Mouse (Mus musculus): ENCODE measurements at regions not wholly inside any gene's neighbourhood (a gene's known extent, or its start where the extent isn't known, plus 50 kb on each side); places are given as distances from the start of the nearest gene placed in this dataset.

- Histone ChIP-seq H3K9me3 (ENCODE audit: control insufficient read depth, low read length) (no peaks in the 10 kb centered on the region), H3K27me3 (ENCODE audit: control insufficient read depth, insufficient read depth, low read length) (no peaks in the 10 kb centered on the region)
Observed at GRCm38 (mm10) chr12:13140636-13141035, 108.4 kb downstream of the Ddx1 start.

GRCm38 (mm10) chr12:13139189-13139588 lies 109.8 kb downstream of the Ddx1 start:
- H3K9me3 ChIP-seq (ENCODE audit: control insufficient read depth, low read length) = no peaks in the 10 kb centered on the region
- H3K27ac ChIP-seq = no peak overlapping the region
- no peaks in the 10 kb centered on the region for H3K27me3 ChIP-seq (ENCODE audit: control insufficient read depth, insufficient read depth, low read length)
- WGBS = 78% methylated on average over 5 of the region's 5 CpGs
- H3K4me2 ChIP-seq (replicated peaks) = no peak overlapping the region
- no peak for DNase-seq (ENCODE audit: low spot score)
- no peak for ATAC-seq (ENCODE audit: low FRiP score)
- H3K9ac ChIP-seq = no peak overlapping the region
- no peaks in the 10 kb centered on the region for H3K4me1 ChIP-seq (replicated peaks; ENCODE audit: control insufficient read depth, insufficient read depth, low read length)
- no peak overlapping the region for H3K4me3 ChIP-seq (replicated peaks; ENCODE audit: low read length)
- no peaks in the 10 kb centered on the region for H3K36me3 ChIP-seq (replicated peaks; ENCODE audit: control insufficient read depth, insufficient read depth)

More at GRCm38 (mm10) chr12:13140636-13141035, 108.4 kb downstream of the Ddx1 start:
- DNase-seq (ENCODE audit: low spot score) (no peak), ATAC-seq (ENCODE audit: low FRiP score) (no peak)
- no peaks in the 10 kb centered on the region for H3K4me1 ChIP-seq (replicated peaks; ENCODE audit: control insufficient read depth, insufficient read depth, low read length)
- no peak overlapping the region for H3K4me3 ChIP-seq (replicated peaks; ENCODE audit: low read length)
- no peak overlapping the region for H3K4me2 ChIP-seq (replicated peaks)
- 92% methylated on average over 6 of the region's 6 CpGs for WGBS
- no peak overlapping the region for H3K9ac ChIP-seq
- H3K36me3 ChIP-seq (replicated peaks; ENCODE audit: control insufficient read depth, insufficient read depth) = no peaks in the 10 kb centered on the region
- no peak overlapping the region for H3K27ac ChIP-seq

- Histone ChIP-seq H3K4me1 (replicated peaks; ENCODE audit: control insufficient read depth, insufficient read depth, low read length) (no peaks in the 10 kb centered on the region), H3K27ac (no peak overlapping the region), H3K27me3 (ENCODE audit: control insufficient read depth, insufficient read depth, low read length) (no peaks in the 10 kb centered on the region), H3K9me3 (ENCODE audit: control insufficient read depth, low read length) (no peaks in the 10 kb centered on the region), H3K4me3 (replicated peaks; ENCODE audit: low read length) (no peak overlapping the region), H3K36me3 (replicated peaks; ENCODE audit: control insufficient read depth, insufficient read depth) (no peaks in the 10 kb centered on the region), H3K9ac (no peak overlapping the region), H3K4me2 (replicated peaks) (no peak overlapping the region)
- DNase-seq (ENCODE audit: low spot score) = no peak
- WGBS = 91% methylated on average over 5 of the region's 10 CpGs
- ATAC-seq (ENCODE audit: low FRiP score) = no peak
Observed at GRCm38 (mm10) chr12:13134168-13134567, 114.8 kb downstream of the Ddx1 start.

GRCm38 (mm10) chr12:13129677-13130082 lies 119.3 kb downstream of the Ddx1 start:
- no peaks in the 10 kb centered on the region for H3K4me1 ChIP-seq (replicated peaks; ENCODE audit: control insufficient read depth, insufficient read depth, low read length)
- H3K9ac ChIP-seq = no peak overlapping the region
- H3K9me3 ChIP-seq (ENCODE audit: control insufficient read depth, low read length) = no peaks in the 10 kb centered on the region
- ATAC-seq (ENCODE audit: low FRiP score) (peak; percentile 37; the same call in 1 of the 2 replicates), DNase-seq (ENCODE audit: low spot score) (no peak)
- no peak overlapping the region for H3K4me3 ChIP-seq (replicated peaks; ENCODE audit: low read length)
- no peaks in the 10 kb centered on the region for H3K36me3 ChIP-seq (replicated peaks; ENCODE audit: control insufficient read depth, insufficient read depth)
- H3K27me3 ChIP-seq (ENCODE audit: control insufficient read depth, insufficient read depth, low read length) = no peaks in the 10 kb centered on the region
- 56% methylated on average over 8 of the region's 8 CpGs for WGBS
- H3K4me2 ChIP-seq (replicated peaks) = no peak overlapping the region
- H3K27ac ChIP-seq = no peak overlapping the region

GRCm38 (mm10) chr12:13127407-13127806 lies 121.6 kb downstream of the Ddx1 start:
- H3K4me3 ChIP-seq (replicated peaks; ENCODE audit: low read length) = no peak overlapping the region
- H3K9me3 ChIP-seq (ENCODE audit: control insufficient read depth, low read length) = no peaks in the 10 kb centered on the region
- no peaks in the 10 kb centered on the region for H3K4me1 ChIP-seq (replicated peaks; ENCODE audit: control insufficient read depth, insufficient read depth, low read length)
- H3K9ac ChIP-seq = no peak overlapping the region
- no peaks in the 10 kb centered on the region for H3K36me3 ChIP-seq (replicated peaks; ENCODE audit: control insufficient read depth, insufficient read depth)
- ATAC-seq (ENCODE audit: low FRiP score) (no peak), DNase-seq (ENCODE audit: low spot score) (no peak)
- no peaks in the 10 kb centered on the region for H3K27me3 ChIP-seq (ENCODE audit: control insufficient read depth, insufficient read depth, low read length)
- no peak overlapping the region for H3K27ac ChIP-seq
- no peak overlapping the region for H3K4me2 ChIP-seq (replicated peaks)
- 83% methylated on average over 11 of the region's 11 CpGs for WGBS

GRCm38 (mm10) chr12:13125054-13125453 lies 124.0 kb downstream of the Ddx1 start:
- Histone ChIP-seq H3K27me3 (ENCODE audit: control insufficient read depth, insufficient read depth, low read length) (no peaks in the 10 kb centered on the region), H3K4me3 (replicated peaks; ENCODE audit: low read length) (no peak overlapping the region), H3K27ac (no peak overlapping the region), H3K4me2 (replicated peaks) (no peak overlapping the region), H3K36me3 (replicated peaks; ENCODE audit: control insufficient read depth, insufficient read depth) (no peaks in the 10 kb centered on the region), H3K4me1 (replicated peaks; ENCODE audit: control insufficient read depth, insufficient read depth, low read length) (no peaks in the 10 kb centered on the region), H3K9ac (no peak overlapping the region), H3K9me3 (ENCODE audit: control insufficient read depth, low read length) (no peaks in the 10 kb centered on the region)
- DNase-seq (ENCODE audit: low spot score) (no peak), ATAC-seq (ENCODE audit: low FRiP score) (no peak)
- WGBS = 100% methylated on average over 1 of the region's 1 CpGs

GRCm38 (mm10) chr12:13122282-13122681 lies 126.7 kb downstream of the Ddx1 start:
- Histone ChIP-seq H3K9me3 (ENCODE audit: control insufficient read depth, low read length) (no peaks in the 10 kb centered on the region), H3K4me1 (replicated peaks; ENCODE audit: control insufficient read depth, insufficient read depth, low read length) (no peaks in the 10 kb centered on the region), H3K9ac (no peak overlapping the region), H3K27ac (no peak overlapping the region), H3K27me3 (ENCODE audit: control insufficient read depth, insufficient read depth, low read length) (no peaks in the 10 kb centered on the region), H3K36me3 (replicated peaks; ENCODE audit: control insufficient read depth, insufficient read depth) (no peaks in the 10 kb centered on the region), H3K4me2 (replicated peaks) (no peak overlapping the region), H3K4me3 (replicated peaks; ENCODE audit: low read length) (no peak overlapping the region)
- WGBS = 66% methylated on average over 9 of the region's 9 CpGs
- ATAC-seq (ENCODE audit: low FRiP score) (no peak; the same call in 1 of the 2 replicates), DNase-seq (ENCODE audit: low spot score) (no peak)

- DNase-seq (ENCODE audit: low spot score) (no peak), ATAC-seq (ENCODE audit: low FRiP score) (no peak)
- WGBS = 50% methylated on average over 7 of the region's 7 CpGs
Observed at GRCm38 (mm10) chr12:13120581-13120980, 128.4 kb downstream of the Ddx1 start.

GRCm38 (mm10) chr12:13119653-13120052 lies 129.4 kb downstream of the Ddx1 start:
- Histone ChIP-seq H3K27me3 (ENCODE audit: control insufficient read depth, insufficient read depth, low read length) (no peaks in the 10 kb centered on the region), H3K4me2 (replicated peaks) (no peak overlapping the region), H3K4me1 (replicated peaks; ENCODE audit: control insufficient read depth, insufficient read depth, low read length) (no peaks in the 10 kb centered on the region), H3K9me3 (ENCODE audit: control insufficient read depth, low read length) (no peaks in the 10 kb centered on the region), H3K27ac (no peak overlapping the region), H3K4me3 (replicated peaks; ENCODE audit: low read length) (no peak overlapping the region), H3K9ac (no peak overlapping the region), H3K36me3 (replicated peaks; ENCODE audit: control insufficient read depth, insufficient read depth) (no peaks in the 10 kb centered on the region)
- no peak for ATAC-seq (ENCODE audit: low FRiP score)
- DNase-seq (ENCODE audit: low spot score) = no peak
- 85% methylated on average over 3 of the region's 3 CpGs for WGBS

More at GRCm38 (mm10) chr12:13120581-13120980, 128.4 kb downstream of the Ddx1 start:
- H3K4me1 ChIP-seq (replicated peaks; ENCODE audit: control insufficient read depth, insufficient read depth, low read length) = no peaks in the 10 kb centered on the region
- no peaks in the 10 kb centered on the region for H3K36me3 ChIP-seq (replicated peaks; ENCODE audit: control insufficient read depth, insufficient read depth)
- no peaks in the 10 kb centered on the region for H3K9me3 ChIP-seq (ENCODE audit: control insufficient read depth, low read length)
- no peak overlapping the region for H3K4me2 ChIP-seq (replicated peaks)
- no peak overlapping the region for H3K4me3 ChIP-seq (replicated peaks; ENCODE audit: low read length)
- H3K27ac ChIP-seq = no peak overlapping the region
- no peaks in the 10 kb centered on the region for H3K27me3 ChIP-seq (ENCODE audit: control insufficient read depth, insufficient read depth, low read length)
- H3K9ac ChIP-seq = no peak overlapping the region

GRCm38 (mm10) chr12:13118026-13118425 lies 131.0 kb downstream of the Ddx1 start:
- Histone ChIP-seq H3K27me3 (ENCODE audit: control insufficient read depth, insufficient read depth, low read length) (no peaks in the 10 kb centered on the region), H3K9ac (no peak overlapping the region), H3K27ac (no peak overlapping the region), H3K4me2 (replicated peaks) (no peak overlapping the region), H3K9me3 (ENCODE audit: control insufficient read depth, low read length) (no peaks in the 10 kb centered on the region), H3K4me3 (replicated peaks; ENCODE audit: low read length) (no peak overlapping the region), H3K36me3 (replicated peaks; ENCODE audit: control insufficient read depth, insufficient read depth) (no peaks in the 10 kb centered on the region), H3K4me1 (replicated peaks; ENCODE audit: control insufficient read depth, insufficient read depth, low read length) (no peaks in the 10 kb centered on the region)
- ATAC-seq (ENCODE audit: low FRiP score) (no peak), DNase-seq (ENCODE audit: low spot score) (no peak)
- WGBS = 72% methylated on average over 9 of the region's 9 CpGs
